Mouse (Mus musculus) cortical plate, adult 2 months (tissue): ENCODE measurements around the gene Ubap2. TPM values are rescaled to one million over a fixed set of nuclear protein-coding genes. Genes with fewer than 3 reads are reported as not detected.

Source experiments
- H3K27ac ChIP-seq: fragments of 200-500 bp; 2 replicates; pipeline ENCODE4 v1.5.1; 2012; ENCODE audit warnings: low read length, control low read depth, inconsistent platforms; ENCODE audit not compliant: insufficient read depth
- H3K4me1 ChIP-seq: fragments of 200-500 bp; 2 replicates; pipeline ENCODE4 v1.6.1; 2011; ENCODE audit warnings: low read length; ENCODE audit not compliant: control insufficient read depth, insufficient read depth
- H3K4me3 ChIP-seq: fragments of 200-500 bp; 2 replicates; pipeline ENCODE4 v1.5.1; 2011; ENCODE audit warnings: mild to moderate bottlenecking, low read length, control low read depth; ENCODE audit not compliant: insufficient read depth
- CTCF ChIP-seq: fragments of 200-500 bp; IDR thresholded peaks from 2 replicates; pipeline ENCODE4 v1.5.1; 2011; ENCODE audit warnings: mild to moderate bottlenecking, control low read depth, low read length; ENCODE audit not compliant: insufficient read depth; ENCODE audit errors: extremely low read depth
- POLR2A ChIP-seq: fragments of 200-500 bp; IDR thresholded peaks from 2 replicates; pipeline ENCODE4 v1.6.1; 2011; ENCODE audit warnings: mild to moderate bottlenecking, low read length, control low read depth; ENCODE audit not compliant: insufficient read depth; ENCODE audit errors: extremely low read depth
- polyA plus RNA-seq: library from polyadenylated mRNA; depleted of rRNA; stranded (reverse); fragments of >200 nt; gene quantifications from 2 replicates; pipeline ENCODE4 v1.2.3, GENCODE M21; 2012; rRNA removed

Gene Ubap2
- polyA plus RNA-seq, result 21.8 and 26.2 TPM in 2 replicates

- H3K27ac ChIP-seq, result peak within 1 kb of the TSS; percentile 41
- H3K4me1 ChIP-seq, result no peaks in the 10 kb centered on the region; the same call in 1 of the 2 replicates
- TF ChIP-seq POLR2A (peak; percentile 54; the same call in 1 of the 2 replicates), CTCF (no peak)
- peak within 1 kb of the TSS; percentile 64 for H3K4me3 ChIP-seq
Observed at GRCm38 (mm10) chr4:41274980-41275850, at the start of gene Ubap2. Gene Ubap2, minus strand, starts transcription at chr4:41275144.

- TF ChIP-seq CTCF (no peak), POLR2A (no peak)
- H3K27ac ChIP-seq, result no peak overlapping the region
Observed at GRCm38 (mm10) chr4:41320971-41321370, 46.0 kb upstream of the Ubap2 start.

GRCm38 (mm10) chr4:41318267-41318666 is 43.3 kb upstream of the Ubap2 start:
- Histone ChIP-seq H3K4me3 (no peak overlapping the region), H3K27ac (no peak overlapping the region), H3K4me1 (peaks cover 4% of the 10 kb centered on the region)
- TF ChIP-seq POLR2A (no peak), CTCF (no peak)

More at GRCm38 (mm10) chr4:41320971-41321370, 46.0 kb upstream of the Ubap2 start:
- no peaks in the 10 kb centered on the region for H3K4me1 ChIP-seq
- H3K4me3 ChIP-seq, result no peak overlapping the region

DNA sequence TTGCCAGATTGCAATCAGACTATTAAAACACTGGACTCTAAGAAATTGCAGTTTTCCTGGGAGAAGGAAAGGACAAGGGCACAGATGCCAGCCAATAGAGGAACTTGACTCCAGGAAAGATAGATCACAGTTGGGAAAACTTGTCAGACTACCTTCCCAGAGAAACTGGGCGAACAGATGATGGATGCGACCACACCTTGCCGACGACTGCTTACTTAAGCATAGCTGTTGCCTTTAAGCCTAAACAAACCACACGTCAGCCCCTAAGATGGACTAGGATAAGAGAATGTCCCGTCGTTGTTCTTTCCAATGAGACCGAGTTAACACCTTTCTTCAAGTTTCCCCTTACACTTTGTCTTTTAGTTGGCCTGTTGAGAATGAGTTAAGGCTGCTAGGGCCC is 40.2 kb upstream of the Ubap2 start:
- peak overlapping the region; percentile 65 for H3K27ac ChIP-seq
- H3K4me1 ChIP-seq, result peaks cover 9% of the 10 kb centered on the region
- TF ChIP-seq CTCF, result no peak
- no peak for TF ChIP-seq POLR2A
- peak overlapping the region; percentile 80 for H3K4me3 ChIP-seq

DNA sequence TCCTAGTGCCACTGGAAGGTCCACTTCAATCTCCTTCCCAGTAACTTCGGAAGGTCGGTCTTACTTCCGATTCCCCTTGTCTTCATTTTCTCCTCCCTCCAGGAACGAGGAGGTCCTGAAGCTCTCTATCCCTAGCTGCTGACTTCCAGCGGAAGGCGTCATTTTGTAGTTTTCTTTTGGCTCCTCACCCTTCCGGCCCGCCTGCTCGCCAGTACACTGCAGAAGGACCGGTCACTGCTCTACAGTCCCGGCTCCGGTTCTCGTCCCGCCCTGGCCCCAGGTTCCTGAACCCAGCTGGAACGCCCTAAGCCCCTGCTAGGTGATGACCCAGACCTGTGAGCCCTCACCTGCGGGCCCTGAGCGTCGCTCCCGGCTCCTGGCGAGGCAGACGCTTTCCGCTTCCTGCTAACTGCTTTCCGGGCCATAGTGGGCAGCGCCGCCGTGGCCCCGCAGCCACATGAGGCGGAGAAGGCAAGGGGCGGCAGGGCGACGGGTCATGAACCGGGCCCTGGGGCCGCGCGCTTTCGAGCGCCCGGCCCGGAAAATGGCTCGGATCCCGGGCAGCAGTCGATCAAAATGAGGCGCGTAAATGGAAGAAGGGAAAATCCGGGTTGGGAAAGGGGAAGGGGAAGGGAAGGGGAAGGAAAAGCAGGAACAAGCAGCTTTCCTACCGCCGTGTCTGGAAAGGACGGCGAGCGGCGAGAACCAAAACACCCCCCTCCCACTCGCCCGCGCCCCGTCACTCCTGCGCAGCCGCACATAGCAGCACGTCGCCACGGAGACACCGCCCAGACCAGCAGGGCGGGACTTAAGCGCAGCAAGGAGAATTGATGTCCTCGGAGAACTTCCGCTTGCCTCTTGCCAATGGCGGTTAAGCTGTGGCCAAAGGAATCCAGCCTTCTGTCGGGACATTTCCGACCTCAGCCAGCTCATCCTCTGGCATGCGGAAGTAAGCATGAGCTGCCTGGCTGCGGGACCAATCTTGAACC is 39.5 kb upstream of the Ubap2 start, which contains the start of gene Dcaf12:
TSS of gene Dcaf12 (minus strand) at position 749 of the 989 bp plus-strand sequence.
- Histone ChIP-seq H3K27ac (peak within 1 kb of the TSS; percentile 88), H3K4me3 (peak within 1 kb of the TSS; percentile 80), H3K4me1 (peaks cover 9% of the 10 kb centered on the region)
- TF ChIP-seq POLR2A (peak; percentile 97), CTCF (no peak)

- Histone ChIP-seq H3K4me3 (peak overlapping the region; percentile 80), H3K4me1 (peaks cover 9% of the 10 kb centered on the region), H3K27ac (no peak overlapping the region)
- TF ChIP-seq POLR2A (no peak), CTCF (no peak)
Observed at GRCm38 (mm10) chr4:41313722-41314121, 38.8 kb upstream of the Ubap2 start.

DNA sequence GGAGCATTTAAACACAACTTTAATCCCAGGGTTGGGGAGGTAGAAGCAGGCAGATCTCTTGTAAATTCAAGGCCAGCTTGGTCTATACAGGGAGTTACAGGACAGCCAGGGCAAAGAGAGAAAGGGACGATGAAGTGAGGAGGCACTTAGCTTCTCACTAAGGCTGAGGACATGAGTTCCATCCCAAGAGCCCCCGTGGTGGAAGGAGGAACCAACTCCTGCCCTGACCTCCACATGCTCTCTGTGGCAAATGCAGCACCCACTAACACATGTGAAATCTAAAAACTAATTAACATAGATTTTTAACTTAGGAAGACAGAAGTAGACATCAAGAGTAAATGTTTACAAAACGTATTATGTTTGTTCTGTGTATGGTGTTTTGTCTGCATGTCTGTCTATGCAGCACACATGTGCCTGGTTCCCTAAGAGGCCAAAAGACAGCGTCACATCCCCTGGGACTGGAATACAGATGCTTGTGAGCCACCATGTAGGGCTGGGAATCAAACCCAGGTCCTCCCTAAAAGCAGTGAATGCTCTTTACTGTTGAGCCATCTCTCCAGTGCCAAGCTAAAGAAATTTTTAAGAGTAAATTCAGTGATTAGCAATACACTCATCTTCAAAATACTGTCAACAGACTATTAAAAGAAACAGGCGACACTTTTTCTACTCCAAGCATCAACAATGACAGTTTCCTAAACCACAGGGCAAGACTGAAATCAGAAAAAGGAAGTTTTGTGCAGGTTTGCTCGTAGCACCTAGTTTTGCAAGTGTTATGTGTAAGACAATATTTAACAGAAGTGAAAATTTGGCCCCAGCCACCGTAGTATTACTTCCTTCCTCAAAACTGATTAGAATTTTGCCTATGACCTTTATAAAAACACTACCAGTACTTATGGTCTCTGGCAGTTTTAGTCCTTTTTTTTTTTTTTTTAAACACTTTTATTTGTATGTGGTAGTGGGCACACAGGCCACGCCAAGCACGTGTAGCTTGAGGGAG is 35.9 kb upstream of the Ubap2 start:
- H3K4me3 ChIP-seq, result no peak overlapping the region
- no peak overlapping the region for H3K27ac ChIP-seq
- TF ChIP-seq POLR2A (no peak), CTCF (no peak)
- H3K4me1 ChIP-seq, result peaks cover 9% of the 10 kb centered on the region

GRCm38 (mm10) chr4:41307406-41307805 is 32.5 kb upstream of the Ubap2 start:
- no peak overlapping the region for H3K27ac ChIP-seq
- H3K4me3 ChIP-seq, result no peak overlapping the region
- TF ChIP-seq CTCF (no peak), POLR2A (no peak)
- H3K4me1 ChIP-seq, result no peaks in the 10 kb centered on the region; the same call in 1 of the 2 replicates

DNA sequence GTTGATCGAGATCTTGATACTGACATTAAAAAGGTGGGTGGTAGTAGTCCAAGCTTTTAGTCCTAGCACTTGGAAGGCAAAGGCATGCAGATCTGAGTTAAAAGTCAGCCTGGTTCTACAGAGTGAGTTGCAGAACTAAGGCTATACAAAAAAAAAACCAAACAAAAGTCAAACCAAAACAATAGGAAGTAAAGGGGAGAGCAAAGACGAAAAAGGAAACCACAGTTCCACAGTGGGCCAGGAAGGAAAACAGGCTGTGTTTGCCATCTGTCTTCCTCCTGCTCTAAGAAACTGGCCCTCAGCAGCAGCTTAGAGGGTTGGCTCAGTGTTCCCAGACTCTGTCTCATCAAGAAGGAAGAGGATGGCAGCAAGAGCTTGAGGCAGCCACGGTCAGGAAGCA is 29.4 kb upstream of the Ubap2 start:
- Histone ChIP-seq H3K4me3 (no peak overlapping the region), H3K27ac (no peak overlapping the region), H3K4me1 (no peaks in the 10 kb centered on the region; the same call in 1 of the 2 replicates)
- TF ChIP-seq CTCF (no peak), POLR2A (no peak)
